Mouse (Mus musculus) testis, adult 2 months (tissue): ENCODE measurements around the gene Ccnc.

ENCODE experiments used
- CTCF ChIP-seq: fragments of 200-500 bp; IDR thresholded peaks from 2 replicates; pipeline ENCODE4 v1.5.1; 2012; ENCODE audit warnings: low read depth, mild to moderate bottlenecking, inconsistent platforms, low read length, moderate library complexity; ENCODE audit not compliant: control insufficient read depth, insufficient read depth, insufficient replicate concordance
- POLR2A ChIP-seq: fragments of 200-500 bp; IDR thresholded peaks from 2 replicates; pipeline ENCODE4 v1.6.1; 2012; ENCODE audit warnings: low read depth, mild to moderate bottlenecking, inconsistent platforms, low read length, moderate library complexity; ENCODE audit not compliant: control insufficient read depth

DNA sequence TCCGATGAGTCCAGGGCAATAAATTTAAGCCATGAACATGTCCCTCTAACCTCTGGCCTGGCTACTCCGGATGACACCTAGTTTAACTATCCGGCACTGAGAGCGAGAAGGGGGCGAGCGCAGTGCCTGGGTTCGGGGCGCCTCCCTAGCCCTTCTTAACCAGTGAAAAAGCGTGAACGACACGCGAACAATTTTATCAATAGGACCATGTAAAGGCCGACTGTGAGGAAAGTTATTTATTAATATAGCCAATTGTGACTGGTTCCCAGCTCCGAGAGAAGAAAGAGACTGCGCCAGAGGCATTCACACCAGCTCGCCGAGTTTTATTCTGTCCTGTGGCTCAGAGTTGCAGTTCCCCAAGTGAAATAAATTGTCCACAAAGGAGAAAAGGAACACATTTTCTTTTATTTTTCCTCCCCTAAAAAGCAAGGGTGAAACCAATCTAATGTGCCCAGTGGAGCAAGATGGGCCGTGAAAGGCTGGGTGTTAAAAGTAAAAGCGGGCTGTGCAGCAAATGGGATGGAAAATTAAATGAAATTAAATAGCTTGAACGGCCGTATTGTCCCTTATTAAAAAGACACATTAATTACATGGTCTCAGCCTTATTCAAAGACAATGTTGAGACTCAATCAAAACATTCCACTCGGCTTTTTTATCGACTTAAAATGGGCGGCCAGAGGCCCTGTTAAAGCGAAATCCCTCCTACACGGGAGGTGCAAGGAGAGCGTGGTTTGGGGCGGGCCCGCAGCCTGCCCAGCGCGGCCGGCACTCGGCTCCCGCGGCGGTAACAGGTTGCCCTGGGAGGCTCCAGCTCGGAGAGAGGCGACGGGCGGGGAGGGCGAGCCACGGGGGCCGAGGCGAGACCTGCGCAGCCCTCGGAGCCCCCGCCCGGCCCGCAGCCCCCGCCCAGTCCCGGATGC, 39.5 kb upstream of the Ccnc start:
- TF ChIP-seq CTCF (no peak), POLR2A (no peak)
